Mouse (Mus musculus) adrenal gland, adult 8-10 months (tissue): ENCODE data around the gene 1810049J17Rik. TPM values are rescaled to one million over a fixed set of nuclear protein-coding genes. Genes with fewer than 3 reads are reported as not detected.

Experiments
- DNase-seq: peaks from one replicate; pipeline ENCODE4 v3.0.0; 2022
- total RNA-seq, 4 experiments: library from RNA; stranded (reverse); gene quantifications; 2 replicates each; pipeline ENCODE4 v1.2.4; 2022

The 1810049J17Rik gene
- total RNA-seq, 4 experiments from 2014 or later: 0.61 to 1.2 (median 0.75) TPM; not detected in 1

GRCm38 (mm10) chr15:12307114-12307513, 14.6 kb downstream of the 1810049J17Rik start:
- DNase-seq: no peak

DNA sequence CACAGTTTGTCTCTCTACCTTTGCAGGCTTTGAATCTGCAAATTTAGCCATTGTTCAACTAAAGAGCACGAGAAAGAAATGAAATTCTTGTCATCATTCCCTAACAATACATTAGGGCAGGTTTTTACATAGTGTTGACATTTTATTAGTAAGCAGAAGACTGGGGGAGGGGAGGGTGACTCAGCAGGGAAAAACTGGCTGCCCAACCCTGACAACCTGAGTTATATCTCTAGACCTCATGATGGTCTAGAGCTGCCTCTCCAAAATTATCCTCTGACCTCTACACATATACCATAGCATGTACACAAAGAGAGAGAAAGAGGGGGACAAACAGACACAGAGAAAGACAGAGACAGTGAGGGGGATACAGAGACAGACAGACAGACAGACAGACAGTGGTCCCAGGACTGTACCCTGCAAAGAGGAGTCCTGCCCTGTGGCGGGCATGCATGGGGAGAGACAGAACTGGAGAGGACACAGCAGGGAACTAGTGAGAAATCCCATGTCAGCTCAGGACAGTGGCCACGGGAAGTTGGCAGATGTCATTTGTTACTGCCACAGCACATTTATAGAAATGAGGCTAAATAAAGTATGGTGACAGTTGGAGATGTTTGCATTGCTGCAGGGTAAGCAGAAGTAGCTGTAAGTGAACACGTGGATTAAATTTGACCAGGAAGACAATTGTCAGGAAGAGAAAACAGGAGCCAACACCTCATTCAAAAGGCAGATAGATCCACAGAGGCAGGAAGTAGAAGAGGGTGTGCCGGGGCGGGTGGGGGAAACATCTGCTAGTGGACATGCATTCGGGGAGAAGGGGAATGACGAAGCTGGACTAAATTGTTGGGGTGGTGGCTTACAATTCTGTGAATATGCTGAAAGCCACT, 15.3 kb downstream of the 1810049J17Rik start:
- DNase-seq: no peak

GRCm38 (mm10) chr15:12301771-12302170, 19.9 kb downstream of the 1810049J17Rik start:
- no peak for DNase-seq

DNA sequence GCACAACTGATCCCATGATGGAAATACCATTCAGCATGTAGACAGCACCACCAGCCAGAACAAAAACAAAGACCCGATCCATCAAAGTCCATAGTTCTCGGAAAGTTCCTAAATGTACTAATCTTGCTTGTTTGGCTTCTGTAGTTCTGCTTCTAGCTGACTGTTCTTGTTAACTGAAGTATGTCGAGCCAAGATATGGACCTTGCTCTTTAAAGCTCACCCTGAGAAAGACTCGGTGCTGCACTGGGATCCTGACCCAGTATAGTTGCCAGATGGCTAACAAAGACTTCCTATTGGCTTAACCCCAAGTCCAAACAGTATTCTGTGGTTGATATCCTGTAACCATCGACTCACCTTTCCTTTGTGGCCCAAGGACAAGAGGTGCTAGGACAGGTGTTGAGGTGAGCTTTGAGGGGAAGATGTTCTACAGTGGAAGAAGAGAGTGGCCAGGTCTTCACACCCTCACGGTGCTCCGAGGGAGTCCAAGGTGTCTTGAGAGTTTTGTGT, 23.4 kb downstream of the 1810049J17Rik start:
- DNase-seq: no peak

DNA sequence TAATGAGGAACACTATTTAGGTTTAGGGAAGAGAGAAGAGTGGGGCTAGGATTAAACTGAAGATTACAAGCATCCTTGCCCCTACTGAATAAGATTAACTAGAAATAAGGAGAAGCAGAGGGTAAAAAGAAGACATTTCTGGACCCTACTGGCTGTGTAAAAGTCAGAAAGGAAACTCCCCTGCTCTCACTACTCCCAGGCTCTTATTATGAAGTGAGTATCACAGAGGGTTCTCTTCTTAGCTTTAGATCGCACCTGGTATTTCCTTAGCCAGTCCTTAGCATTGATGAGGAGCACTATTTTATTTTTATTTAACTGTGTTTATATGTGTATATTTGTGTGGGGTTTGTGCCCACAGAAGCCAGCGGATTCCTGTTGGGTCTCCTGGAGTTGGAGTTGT, 25.5 kb downstream of the 1810049J17Rik start:
- no peak for DNase-seq

- DNase-seq: no peak
Observed at GRCm38 (mm10) chr15:12291757-12292156, 29.9 kb downstream of the 1810049J17Rik start.

DNA sequence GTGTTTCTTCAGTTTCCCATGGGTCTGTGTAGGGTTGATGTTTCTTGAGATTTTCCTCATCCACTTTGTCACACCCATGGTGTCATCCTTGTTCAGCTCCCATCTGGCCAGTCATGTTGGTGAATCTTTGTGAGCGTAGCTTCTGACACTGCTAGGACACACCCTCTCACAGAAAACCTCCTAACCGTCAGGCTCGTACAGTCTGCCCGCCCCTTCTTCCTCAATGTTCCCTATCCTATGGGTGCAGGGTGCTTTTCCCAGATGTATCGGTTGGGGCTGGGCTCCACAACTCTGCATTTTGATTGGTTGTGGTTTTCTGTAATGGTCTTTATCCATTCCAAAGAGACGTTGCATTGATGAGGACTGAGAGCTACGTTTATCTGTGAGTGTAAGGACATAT, 31.4 kb downstream of the 1810049J17Rik start:
- DNase-seq: no peak

- DNase-seq: no peak
Observed at GRCm38 (mm10) chr15:12285535-12285809, 36.2 kb downstream of the 1810049J17Rik start.

DNA sequence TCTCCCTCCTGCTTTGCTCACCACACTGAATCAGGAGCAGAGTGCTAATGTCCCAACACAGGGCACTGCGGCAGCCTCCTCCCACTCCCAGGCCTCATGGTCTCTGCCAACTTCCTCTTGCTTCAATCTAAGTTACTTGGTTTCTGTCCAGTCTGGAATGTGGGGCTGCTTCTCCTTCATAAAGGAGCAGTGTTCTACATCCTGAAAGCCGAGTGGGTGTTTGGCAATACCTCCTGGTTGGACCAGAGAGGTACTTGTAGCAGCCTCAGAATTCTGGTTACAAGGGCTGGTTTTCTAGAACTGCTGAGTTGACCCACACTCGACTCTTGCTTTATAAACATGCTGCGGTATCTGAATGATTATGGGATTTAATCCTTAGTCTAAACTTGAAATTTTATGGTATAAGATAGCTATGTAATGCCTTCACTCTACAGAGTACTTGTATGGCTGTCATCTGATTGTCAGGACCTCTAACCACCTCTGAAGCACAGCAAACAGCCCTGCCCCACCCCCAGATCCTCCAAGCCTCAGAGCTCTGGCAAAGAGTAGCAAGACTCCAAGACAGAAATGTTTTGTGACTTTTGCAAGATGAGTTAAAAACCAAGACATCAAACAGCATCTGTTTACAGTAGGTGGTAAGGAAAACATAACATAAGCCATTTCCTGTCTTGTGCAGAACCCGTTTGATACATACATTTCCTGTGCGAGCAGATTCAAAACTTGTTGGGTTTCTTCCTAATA, 36.7 kb downstream of the 1810049J17Rik start:
- no peak for DNase-seq

- no peak for DNase-seq
Observed at GRCm38 (mm10) chr15:12279816-12280215, 41.9 kb downstream of the 1810049J17Rik start.

GRCm38 (mm10) chr15:12275091-12275623, 46.5 kb downstream of the 1810049J17Rik start:
- no peak for DNase-seq

- no peak for DNase-seq
Observed at GRCm38 (mm10) chr15:12274053-12274769, 47.5 kb downstream of the 1810049J17Rik start.

GRCm38 (mm10) chr15:12273325-12274052, 48.2 kb downstream of the 1810049J17Rik start:
- no peak for DNase-seq

Other genes starting within 250 kb of the 1810049J17Rik start
- 100 to 1,000 TPM; 109 to 191 (median 172) TPM for gene Zfr, start 204.1 kb downstream of the 1810049J17Rik start, total RNA-seq
- gene Mtmr12, start 116.9 kb downstream of the 1810049J17Rik start, total RNA-seq: 10 to 100 TPM; 21.8 to 28.1 (median 25.7) TPM
- gene Golph3, start 449 bp downstream of the 1810049J17Rik start, total RNA-seq: 100 to 1,000 TPM; 109 to 136 (median 122) TPM